Mouse (Mus musculus): Measurements from ENCODE around the gene Gm6793. TPM values are rescaled to one million over a fixed set of nuclear protein-coding genes. Genes with fewer than 3 reads are reported as not detected.
A peak's percentile ranks its signal among the peaks of the same experiment; 100 is the strongest.

Gm6793 gene
- polyA plus RNA-seq, 1 experiment from 2014 or later, result 0.13 TPM

- no peaks in the 10 kb centered on the region for H3K4me1 ChIP-seq
- 68% methylated on average over 7 of the region's 7 CpGs for whole genome bisulfite sequencing
- no peak overlapping the region for H3K9ac ChIP-seq
- ATAC-seq (ENCODE audit: extremely low read depth, insufficient number of reproducible peaks, low FRiP score, low TSS enrichment), result no peak
- no peak overlapping the region for H3K4me2 ChIP-seq
- H3K27ac ChIP-seq (replicated peaks), result no peak overlapping the region
- H3K36me3 ChIP-seq, result no peaks in the 10 kb centered on the region
- no peaks in the 10 kb centered on the region for H3K9me3 ChIP-seq
- no peaks in the 10 kb centered on the region for H3K27me3 ChIP-seq (replicated peaks)
- no peak overlapping the region for H3K4me3 ChIP-seq
Measured at GRCm38 (mm10) chr8:112029455-112029854, 14.6 kb upstream of the Gm6793 start.

- peak overlapping the region; percentile 77 for H3K4me2 ChIP-seq
- H3K9me3 ChIP-seq, result no peaks in the 10 kb centered on the region
- peak overlapping the region; percentile 84 for H3K27ac ChIP-seq (replicated peaks)
- ATAC-seq (ENCODE audit: extremely low read depth, insufficient number of reproducible peaks, low FRiP score, low TSS enrichment), result peak; percentile 48
- WGBS, result under 1% methylated on average over 40 of the region's 40 CpGs
- H3K9ac ChIP-seq, result peak overlapping the region; percentile 89
- no peaks in the 10 kb centered on the region for H3K27me3 ChIP-seq (replicated peaks)
- peak overlapping the region; percentile 84 for H3K4me3 ChIP-seq
- peaks cover 30% of the 10 kb centered on the region for H3K36me3 ChIP-seq
- H3K4me1 ChIP-seq, result peaks cover 27% of the 10 kb centered on the region
Measured at GRCm38 (mm10) chr8:112011816-112012242, 3.0 kb downstream of the Gm6793 start.

GRCm38 (mm10) chr8:112010997-112011815, 3.6 kb downstream of the Gm6793 start, which contains the start of the genes Kars and Terf2ip:
Kars (minus strand) TSS chr8:112011323.
Terf2ip (plus strand) TSS chr8:112011398.
- no peaks in the 10 kb centered on the region for H3K27me3 ChIP-seq (replicated peaks)
- H3K36me3 ChIP-seq, result peaks cover 31% of the 10 kb centered on the region
- peak; percentile 88 for ATAC-seq (ENCODE audit: extremely low read depth, insufficient number of reproducible peaks, low FRiP score, low TSS enrichment)
- H3K9me3 ChIP-seq, result no peaks in the 10 kb centered on the region
- peak within 1 kb of the TSS; percentile 84 for H3K27ac ChIP-seq (replicated peaks)
- WGBS, result under 1% methylated on average over 61 of the region's 61 CpGs
- peaks cover 27% of the 10 kb centered on the region for H3K4me1 ChIP-seq
- peak within 1 kb of the TSS; percentile 77 for H3K4me2 ChIP-seq
- peak within 1 kb of the TSS; percentile 84 for H3K4me3 ChIP-seq
- H3K9ac ChIP-seq, result peak within 1 kb of the TSS; percentile 89

- H3K27ac ChIP-seq (replicated peaks), result no peak overlapping the region
- no peak for ATAC-seq (ENCODE audit: extremely low read depth, insufficient number of reproducible peaks, low FRiP score, low TSS enrichment)
- 89% methylated on average over 7 of the region's 7 CpGs for WGBS
- no peaks in the 10 kb centered on the region for H3K27me3 ChIP-seq (replicated peaks)
- peak overlapping the region; percentile 77 for H3K4me2 ChIP-seq
- H3K4me1 ChIP-seq, result peaks cover 27% of the 10 kb centered on the region
- peaks cover 34% of the 10 kb centered on the region for H3K36me3 ChIP-seq
- peak overlapping the region; percentile 89; the same call in 1 of the 2 replicates for H3K9ac ChIP-seq
- H3K9me3 ChIP-seq, result no peaks in the 10 kb centered on the region
- H3K4me3 ChIP-seq, result no peak overlapping the region
Measured at GRCm38 (mm10) chr8:112009558-112009957, 5.3 kb downstream of the Gm6793 start.

- no peak overlapping the region for H3K4me2 ChIP-seq
- no peak overlapping the region for H3K27ac ChIP-seq (replicated peaks)
- 83% methylated on average over 2 of the region's 2 CpGs for WGBS
- no peaks in the 10 kb centered on the region for H3K27me3 ChIP-seq (replicated peaks)
- no peak overlapping the region for H3K9ac ChIP-seq
- no peaks in the 10 kb centered on the region for H3K9me3 ChIP-seq
- peaks cover 53% of the 10 kb centered on the region for H3K36me3 ChIP-seq
- no peak overlapping the region for H3K4me3 ChIP-seq
- ATAC-seq (ENCODE audit: extremely low read depth, insufficient number of reproducible peaks, low FRiP score, low TSS enrichment), result no peak
- H3K4me1 ChIP-seq, result peaks cover 20% of the 10 kb centered on the region
Measured at GRCm38 (mm10) chr8:112007669-112008068, 7.2 kb downstream of the Gm6793 start.

GRCm38 (mm10) chr8:112005601-112006000, 9.2 kb downstream of the Gm6793 start:
- H3K36me3 ChIP-seq, result peaks cover 74% of the 10 kb centered on the region
- no peaks in the 10 kb centered on the region for H3K27me3 ChIP-seq (replicated peaks)
- no peaks in the 10 kb centered on the region for H3K9me3 ChIP-seq
- peaks cover 15% of the 10 kb centered on the region for H3K4me1 ChIP-seq
- no peak overlapping the region for H3K9ac ChIP-seq
- 83% methylated on average over 6 of the region's 6 CpGs for WGBS
- no peak overlapping the region for H3K27ac ChIP-seq (replicated peaks)
- H3K4me3 ChIP-seq, result no peak overlapping the region
- no peak overlapping the region for H3K4me2 ChIP-seq
- ATAC-seq (ENCODE audit: extremely low read depth, insufficient number of reproducible peaks, low FRiP score, low TSS enrichment), result no peak

GRCm38 (mm10) chr8:112004754-112005153, 10.1 kb downstream of the Gm6793 start:
- peaks cover 82% of the 10 kb centered on the region for H3K36me3 ChIP-seq
- no peaks in the 10 kb centered on the region for H3K27me3 ChIP-seq (replicated peaks)

GRCm38 (mm10) chr8:111992703-111993039, 22.2 kb downstream of the Gm6793 start:
- H3K4me3 ChIP-seq, result peak overlapping the region; percentile 84
- H3K4me2 ChIP-seq, result peak overlapping the region; percentile 84
- no peaks in the 10 kb centered on the region for H3K27me3 ChIP-seq (replicated peaks)
- H3K4me1 ChIP-seq, result peaks cover 11% of the 10 kb centered on the region
- H3K9me3 ChIP-seq, result no peaks in the 10 kb centered on the region
- H3K36me3 ChIP-seq, result peaks cover 67% of the 10 kb centered on the region
- peak overlapping the region; percentile 92; the same call in 1 of the 2 replicates for H3K9ac ChIP-seq
- ATAC-seq (ENCODE audit: extremely low read depth, insufficient number of reproducible peaks, low FRiP score, low TSS enrichment), result no peak
- 74% methylated on average over 3 of the region's 3 CpGs for WGBS
- no peak overlapping the region for H3K27ac ChIP-seq (replicated peaks)

More at GRCm38 (mm10) chr8:112004754-112005153, 10.1 kb downstream of the Gm6793 start:
- Histone ChIP-seq H3K9me3 (no peaks in the 10 kb centered on the region), H3K27ac (replicated peaks) (no peak overlapping the region), H3K9ac (no peak overlapping the region), H3K4me2 (no peak overlapping the region), H3K4me1 (peaks cover 7% of the 10 kb centered on the region), H3K4me3 (no peak overlapping the region)
- no peak for ATAC-seq (ENCODE audit: extremely low read depth, insufficient number of reproducible peaks, low FRiP score, low TSS enrichment)

- WGBS, result 3% methylated on average over 32 of the region's 33 CpGs
- H3K36me3 ChIP-seq, result peaks cover 67% of the 10 kb centered on the region
- H3K4me2 ChIP-seq, result peak within 1 kb of the TSS; percentile 84
- H3K9me3 ChIP-seq, result no peaks in the 10 kb centered on the region
- H3K27ac ChIP-seq (replicated peaks), result no peak within 1 kb of the TSS
- peaks cover 11% of the 10 kb centered on the region for H3K4me1 ChIP-seq
- peak; percentile 91 for ATAC-seq (ENCODE audit: extremely low read depth, insufficient number of reproducible peaks, low FRiP score, low TSS enrichment)
- no peaks in the 10 kb centered on the region for H3K27me3 ChIP-seq (replicated peaks)
- H3K4me3 ChIP-seq, result peak within 1 kb of the TSS; percentile 84
- H3K9ac ChIP-seq, result peak within 1 kb of the TSS; percentile 92
Measured at GRCm38 (mm10) chr8:111992013-111992702, 22.7 kb downstream of the Gm6793 start, which contains the start of gene Adat1. Adat1 (minus strand) TSS chr8:111992302.

GRCm38 (mm10) chr8:111991278-111991677, 23.6 kb downstream of the Gm6793 start:
- H3K4me3 ChIP-seq, result peak overlapping the region; percentile 84
- no peaks in the 10 kb centered on the region for H3K27me3 ChIP-seq (replicated peaks)
- H3K4me2 ChIP-seq, result peak overlapping the region; percentile 84
- no peaks in the 10 kb centered on the region for H3K9me3 ChIP-seq
- WGBS, result 60% methylated on average over 8 of the region's 8 CpGs
- H3K36me3 ChIP-seq, result peaks cover 64% of the 10 kb centered on the region
- no peak for ATAC-seq (ENCODE audit: extremely low read depth, insufficient number of reproducible peaks, low FRiP score, low TSS enrichment)
- H3K27ac ChIP-seq (replicated peaks), result no peak overlapping the region
- peaks cover 11% of the 10 kb centered on the region for H3K4me1 ChIP-seq
- H3K9ac ChIP-seq, result peak overlapping the region; percentile 92

GRCm38 (mm10) chr8:111989911-111990310, 24.9 kb downstream of the Gm6793 start:
- no peak for ATAC-seq (ENCODE audit: extremely low read depth, insufficient number of reproducible peaks, low FRiP score, low TSS enrichment)
- H3K27ac ChIP-seq (replicated peaks), result no peak overlapping the region
- no peak overlapping the region for H3K4me2 ChIP-seq
- no peak overlapping the region for H3K4me3 ChIP-seq
- H3K27me3 ChIP-seq (replicated peaks), result no peaks in the 10 kb centered on the region
- H3K4me1 ChIP-seq, result peaks cover 13% of the 10 kb centered on the region
- peaks cover 64% of the 10 kb centered on the region for H3K36me3 ChIP-seq
- no peaks in the 10 kb centered on the region for H3K9me3 ChIP-seq
- H3K9ac ChIP-seq, result no peak overlapping the region
- 19% methylated on average over 7 of the region's 7 CpGs for WGBS

Measured in heart, embryonic 13.5 days (tissue).